Comparison of ENCODE assay signal across 8 mouse cellular contexts in the genomic region with DNA sequence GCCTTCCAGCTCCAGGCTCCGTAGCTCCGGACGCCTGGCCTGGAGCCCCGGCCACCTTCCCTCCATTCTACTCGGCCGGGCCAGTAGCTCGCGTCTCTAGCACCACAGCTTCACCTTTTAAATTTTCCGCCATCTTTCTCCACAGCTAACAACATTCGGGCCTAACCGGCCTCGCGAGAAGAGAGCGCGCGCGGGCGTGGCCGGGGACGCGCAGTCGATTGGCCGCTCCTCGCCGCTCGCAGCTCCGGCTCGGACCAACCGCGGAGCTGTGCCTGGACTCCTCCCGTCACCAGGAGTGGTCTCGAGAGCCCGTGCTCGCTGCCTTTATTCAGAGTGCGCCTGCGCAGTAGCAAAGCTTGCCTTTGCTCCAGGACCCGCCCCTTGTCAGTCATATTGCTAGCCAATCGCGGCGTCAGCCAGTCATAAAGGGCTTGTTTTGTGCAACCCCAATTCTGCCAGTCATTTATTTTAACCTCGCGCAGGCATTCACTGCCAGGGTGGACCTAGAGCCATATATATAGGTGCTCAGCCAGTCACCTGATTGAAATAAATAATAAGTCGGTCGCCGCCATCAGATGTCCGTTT. TPM values are rescaled to one million over a fixed set of nuclear protein-coding genes. Genes with fewer than 3 reads are reported as not detected.
DNase-seq lines count a peak whose midpoint lies in the region; ATAC-seq and TF ChIP-seq lines count a peak whose summit lies in the region.

TSS of gene Suv39h1 (minus strand) at position 331 of the 585 bp plus-strand sequence.

- peak; percentile 95 for ATAC-seq in common myeloid progenitor, adult 5-6 weeks (replicated peaks; ENCODE audit: low read depth, poor library complexity, severe bottlenecking)
- peak; percentile 98 for ATAC-seq in hindbrain, postnatal 0 days
- ATAC-seq in megakaryocyte, adult 5-6 weeks (ENCODE audit: poor library complexity, severe bottlenecking), result peak; percentile 100

- H3K9me3 ChIP-seq in hindbrain, postnatal 0 days (ENCODE audit: low read length), result no peaks in the 10 kb centered on the region

- no peak for TF ChIP-seq CTCF in gastrocnemius, adult 2 months (IDR thresholded peaks at IDR 0.05)
- no peak for TF ChIP-seq CTCF in hindbrain, postnatal 0 days (IDR thresholded peaks at IDR 0.05; ENCODE audit: low read depth)
- TF ChIP-seq CTCF in left cerebral cortex, adult 2 months (IDR thresholded peaks at IDR 0.05), result no peak; the same call in 1 of the 2 replicates

- no peaks in the 10 kb centered on the region for H3K4me1 ChIP-seq in hindbrain, postnatal 0 days (ENCODE audit: insufficient read depth, low read length)

- peak; percentile 97 for DNase-seq in ZHBTc4 (ENCODE audit: low read depth, low spot score)
- peak; percentile 95 for DNase-seq in gastrocnemius, adult 2 months
- peak; percentile 97 for DNase-seq in hindbrain, postnatal 0 days (ENCODE audit: low spot score)
- peak; percentile 87 to 91 for DNase-seq in left cerebral cortex, adult 2 months (ENCODE audit: extremely low spot score in 1 of 2, low spot score in 2 of 2)
- peak; percentile 90 for DNase-seq in right cerebral cortex, adult 2 months (ENCODE audit: low spot score in 2 of 2)
- DNase-seq in urinary bladder, postnatal 14 days (ENCODE audit: low spot score), result peak; percentile 93

- H3K9ac ChIP-seq in hindbrain, postnatal 0 days (replicated peaks; ENCODE audit: low read length), result peak within 1 kb of the TSS; percentile 55

- H3K27ac ChIP-seq in gastrocnemius, adult 2 months, result peak within 1 kb of the TSS; percentile 87
- H3K27ac ChIP-seq in hindbrain, postnatal 0 days, result peak within 1 kb of the TSS; percentile 86
- peak within 1 kb of the TSS; percentile 87 for H3K27ac ChIP-seq in left cerebral cortex, adult 2 months

- peak within 1 kb of the TSS; percentile 58 for H3K4me2 ChIP-seq in hindbrain, postnatal 0 days (ENCODE audit: low read depth, low read length)

- intact Hi-C loops in gastrocnemius, adult 2 months (cut with DNase I), result loop anchor here (2.0 to 10.0 kb wide), 3 partner anchors 22 to 180 kb away; partner anchors contain the start of genes Ftsj1 and Wdr13
- intact Hi-C loops in left cerebral cortex, adult 2 months (cut with DNase I), result no loop called here

- WGBS in hindbrain, postnatal 0 days, result 35% methylated on average over 45 of the region's 46 CpGs

- H3K4me3 ChIP-seq in gastrocnemius, adult 2 months, result peak within 1 kb of the TSS; percentile 78
- peak within 1 kb of the TSS; percentile 56 for H3K4me3 ChIP-seq in hindbrain, postnatal 0 days (ENCODE audit: low read length)
- peak within 1 kb of the TSS; percentile 48 for H3K4me3 ChIP-seq in left cerebral cortex, adult 2 months

- no peaks in the 10 kb centered on the region for H3K36me3 ChIP-seq in hindbrain, postnatal 0 days (ENCODE audit: insufficient read depth, low read length)

- H3K27me3 ChIP-seq in hindbrain, postnatal 0 days (ENCODE audit: insufficient read depth, low read length), result no peaks in the 10 kb centered on the region

RNA-seq across cellular contexts. Expression of gene Suv39h1, which starts in this region (rescaled TPM):
- total RNA-seq in common myeloid progenitor, adult 5-6 weeks (2017), result 60.0 and 70.0 TPM in 2 replicates
- 1 to 10 TPM; 4.3 to 5.0 TPM for total RNA-seq in gastrocnemius, adult 2 months (2021)
- total RNA-seq in hindbrain, postnatal 0 days (2014; rRNA removed), result 32.3 and 43.9 TPM in 2 replicates
- 34.1 and 35.2 TPM in 2 replicates for polyA plus RNA-seq in hindbrain, postnatal 0 days (2015; fragmentation: Nextera tagmentation; extraction: Ambion mirVana)
- 10 to 100 TPM; 22.5 to 27.1 TPM for total RNA-seq in left cerebral cortex, adult 2 months (2021)
- total RNA-seq in megakaryocyte, adult 5-6 weeks (2015), result 37.8 and 43.6 TPM in 2 replicates
- 50.3 and 53.9 TPM in 2 replicates for total RNA-seq in megakaryocyte, adult 5-6 weeks (2017)

Comparison
In these comparisons a context has a peak if more than half of its experiments do, and no peak if none do; other contexts are left out.
1. Peak in every context shown above with its lines: DNase-seq, ATAC-seq, H3K4me3 ChIP-seq and H3K27ac ChIP-seq.